Mouse (Mus musculus) left cerebral cortex, adult 18-20 months (tissue): ENCODE data around the gene Pgm5. TPM values are rescaled to one million over a fixed set of nuclear protein-coding genes. Genes with fewer than 3 reads are reported as not detected.

Experiments used
- DNase-seq, 2 experiments: peaks; one replicate each; pipeline ENCODE4 v3.0.0; 2021 to 2022; ENCODE audit warnings: low spot score in 2 of 2, mixed read lengths in 1 of 2
- total RNA-seq, 2 experiments: library from RNA; stranded (reverse); gene quantifications; 2 replicates each; pipeline ENCODE4 v1.2.3; 2021

Gene Pgm5
- total RNA-seq, 2 experiments from 2014 or later = 6.9 to 8.8 TPM

- DNase-seq = no peak
Measured at GRCm38 (mm10) chr19:24671571-24671970, 190.1 kb downstream of the Pgm5 start.

DNA sequence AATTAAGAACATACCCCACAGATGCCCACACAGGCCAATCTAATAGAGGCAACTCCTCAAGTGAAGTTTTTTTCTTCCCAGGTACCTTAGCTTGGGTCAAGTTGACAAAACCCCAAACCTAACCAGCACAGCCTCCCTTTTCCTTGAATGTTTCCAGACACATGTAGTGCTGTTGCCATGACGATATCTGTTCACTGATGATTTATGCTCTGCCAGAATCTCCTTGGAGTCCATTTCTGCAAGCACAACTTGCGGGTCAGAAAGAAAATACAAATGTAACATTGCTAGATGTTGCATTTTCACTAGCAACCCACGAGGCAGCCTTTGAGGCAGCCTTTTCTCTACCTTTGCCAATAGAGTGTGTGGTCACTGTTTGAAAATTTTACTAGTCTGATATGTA lies 194.1 kb downstream of the Pgm5 start:
- DNase-seq = no peak

GRCm38 (mm10) chr19:24665771-24666170 lies 195.9 kb downstream of the Pgm5 start:
- DNase-seq = no peak

GRCm38 (mm10) chr19:24662346-24662745 lies 199.3 kb downstream of the Pgm5 start:
- DNase-seq = no peak

DNA sequence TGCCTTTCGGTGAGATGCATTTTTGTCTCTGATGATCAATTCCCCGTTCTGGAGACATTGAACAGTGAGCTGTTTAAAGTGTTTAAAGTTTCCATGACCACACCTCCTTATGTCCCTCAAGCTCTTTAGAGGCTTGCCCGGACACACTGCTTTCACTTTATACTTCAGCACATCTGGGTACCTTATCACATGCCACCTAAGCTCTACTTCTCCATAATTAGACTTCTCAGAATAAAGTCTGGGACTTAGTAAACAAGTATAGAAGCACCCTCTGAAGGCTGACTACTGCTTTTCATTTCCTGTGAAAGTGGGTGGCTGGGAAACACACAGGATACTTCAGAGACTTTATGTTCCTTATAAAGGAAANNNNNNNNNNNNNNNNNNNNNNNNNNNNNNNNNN lies 204.7 kb downstream of the Pgm5 start:
- no peak for DNase-seq

- DNase-seq = no peak
Measured at GRCm38 (mm10) chr19:24653230-24653799, 208.3 kb downstream of the Pgm5 start.

GRCm38 (mm10) chr19:24652342-24653019 lies 209.2 kb downstream of the Pgm5 start:
- DNase-seq = no peak

DNA sequence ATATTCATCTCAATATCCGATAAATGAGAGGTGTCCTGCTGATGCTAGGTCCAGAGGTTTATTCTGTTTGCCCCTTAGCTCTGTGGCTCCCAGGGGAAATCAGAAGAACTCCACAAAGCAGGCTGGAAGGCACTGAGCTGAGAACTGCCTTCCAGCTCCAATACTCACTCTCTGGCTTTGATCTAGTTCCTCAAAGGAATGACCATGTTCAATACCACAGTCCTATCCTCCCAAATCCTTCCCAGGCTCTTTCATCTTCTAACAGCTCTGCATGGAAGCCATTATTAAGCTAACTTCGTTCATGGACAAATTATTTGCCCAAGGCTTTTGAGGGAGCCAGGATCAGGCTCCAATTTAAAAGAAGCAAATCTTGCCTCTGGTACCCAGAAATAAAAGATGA lies 210.1 kb downstream of the Pgm5 start:
- no peak for DNase-seq

GRCm38 (mm10) chr19:24650428-24650827 lies 211.2 kb downstream of the Pgm5 start:
- no peak for DNase-seq

DNA sequence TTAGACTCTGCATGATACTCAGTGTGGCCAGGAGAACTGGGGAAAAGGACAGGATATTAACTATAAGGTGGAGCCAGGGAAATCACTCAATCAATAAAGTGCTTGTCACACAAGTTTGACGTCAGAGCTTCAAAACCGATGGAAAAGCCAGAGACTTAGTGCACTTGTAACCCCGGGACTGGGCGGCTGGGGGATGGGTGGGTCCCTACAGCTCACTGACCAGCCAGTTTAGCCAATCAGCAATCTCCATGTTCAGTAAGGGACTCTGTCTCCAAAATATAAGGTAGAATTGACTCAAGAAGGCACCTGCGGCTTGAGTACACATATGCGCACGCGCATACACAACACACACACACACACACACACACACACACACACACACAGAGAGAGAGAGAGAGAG lies 213.6 kb downstream of the Pgm5 start:
- DNase-seq = no peak

DNA sequence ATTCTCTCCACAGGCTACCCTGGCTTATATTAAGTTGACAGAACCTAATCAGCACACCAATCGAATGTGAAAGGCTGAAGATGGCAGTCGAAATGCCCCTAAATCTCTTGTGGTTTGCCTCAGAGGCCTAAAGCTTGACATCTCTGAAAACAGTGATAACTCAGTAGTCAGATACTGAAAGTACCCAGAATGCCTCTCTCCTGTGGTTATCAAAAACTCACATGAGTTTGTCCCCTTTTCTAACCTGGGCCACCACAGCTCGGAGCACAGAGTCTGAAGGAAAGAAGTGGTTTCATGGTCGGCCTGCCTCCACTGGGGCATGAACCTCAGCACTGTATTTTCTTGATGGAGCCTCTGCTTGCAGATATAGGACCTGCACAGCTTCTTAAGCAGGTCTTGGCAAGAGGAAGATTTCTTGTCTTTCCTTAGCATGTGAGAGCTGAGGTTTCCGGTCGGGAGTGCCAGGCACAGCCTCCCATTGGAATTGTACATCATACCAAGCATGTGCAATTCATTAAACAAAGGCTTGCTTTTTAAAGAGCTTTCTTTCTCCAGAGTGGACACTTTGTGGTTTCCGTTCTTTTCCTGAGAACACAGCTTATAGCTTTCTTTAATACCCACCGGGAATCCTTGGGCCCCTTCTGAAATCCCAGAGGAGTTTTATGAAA lies 215.4 kb downstream of the Pgm5 start:
- no peak for DNase-seq

GRCm38 (mm10) chr19:24644971-24645370 lies 216.7 kb downstream of the Pgm5 start:
- no peak for DNase-seq

GRCm38 (mm10) chr19:24640982-24641381 lies 220.7 kb downstream of the Pgm5 start:
- DNase-seq = no peak

DNA sequence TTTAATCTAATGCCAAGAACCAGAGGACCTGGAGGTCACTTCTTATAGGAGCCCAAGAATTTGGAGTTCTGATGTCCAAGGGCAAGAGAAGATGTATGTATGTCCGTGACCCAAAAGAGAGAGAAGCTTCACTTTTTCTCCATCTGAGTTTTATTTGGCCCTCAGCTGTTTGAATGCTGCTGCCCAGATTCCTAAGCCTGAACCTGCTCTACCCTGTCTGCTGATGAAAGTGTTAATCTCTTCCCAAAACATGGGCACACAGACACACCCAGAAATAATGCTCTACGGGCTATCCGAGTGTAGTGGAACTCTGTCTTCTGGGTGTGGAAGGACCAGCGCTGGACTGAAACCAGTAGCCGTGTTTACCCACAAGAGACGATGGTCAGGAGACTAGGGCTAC lies 223.7 kb downstream of the Pgm5 start:
- no peak for DNase-seq

GRCm38 (mm10) chr19:24636616-24637015 lies 225.0 kb downstream of the Pgm5 start:
- peak in 1 of 2 experiments; percentile 21 for DNase-seq

DNA sequence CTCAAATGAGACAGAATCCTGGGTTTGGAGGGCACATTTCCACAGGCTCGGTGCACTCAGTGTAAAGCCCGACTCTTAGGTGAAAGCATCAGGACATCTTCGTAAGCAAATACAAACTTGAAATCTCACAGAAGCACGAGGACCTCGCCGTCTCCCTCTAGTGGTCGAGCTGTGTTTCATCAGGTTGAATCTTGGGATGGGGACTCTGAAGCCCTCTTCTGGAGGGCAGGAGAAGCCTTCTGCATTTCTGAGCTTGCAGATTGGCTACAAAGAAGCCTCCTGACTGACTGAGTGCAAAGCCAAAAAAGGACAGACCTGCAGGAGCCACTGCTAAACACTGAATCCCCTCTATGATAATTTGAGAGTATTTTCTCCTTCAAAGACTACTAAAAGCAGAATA lies 227.1 kb downstream of the Pgm5 start:
- DNase-seq = peak; percentile 58 to 65

Other genes starting within 250 kb of the Pgm5 start
- under 1 TPM; 0.16 to 0.33 TPM for gene Tmem252, start 187.8 kb downstream of the Pgm5 start, total RNA-seq
- gene Gm10053, start 13.8 kb upstream of the Pgm5 start, total RNA-seq = 100 to 1,000 TPM; 185 to 209 TPM
- not detected for gene Foxd4, start 39.3 kb upstream of the Pgm5 start, total RNA-seq
- 10 to 100 TPM; 12.6 to 15.5 TPM for gene Cbwd1, start 99.8 kb upstream of the Pgm5 start, total RNA-seq
- gene Dock8, start 137.7 kb upstream of the Pgm5 start, total RNA-seq = 1 to 10 TPM; 2.5 to 3.3 TPM